Mouse (Mus musculus) urinary bladder, postnatal 4 days (tissue): ENCODE measurements around the gene Snf8.

Experiments used
- DNase-seq, 2 experiments: peaks; one replicate each; pipeline ENCODE4 v3.0.0; 2021 to 2022; ENCODE audit warnings: low spot score in 2 of 2

The Snf8 gene

GRCm38 (mm10) chr11:96034596-96035052 is at the start of gene Snf8:
Snf8 (plus strand) TSS chr11:96034885.
- peak; percentile 90 to 96 for DNase-seq

DNA sequence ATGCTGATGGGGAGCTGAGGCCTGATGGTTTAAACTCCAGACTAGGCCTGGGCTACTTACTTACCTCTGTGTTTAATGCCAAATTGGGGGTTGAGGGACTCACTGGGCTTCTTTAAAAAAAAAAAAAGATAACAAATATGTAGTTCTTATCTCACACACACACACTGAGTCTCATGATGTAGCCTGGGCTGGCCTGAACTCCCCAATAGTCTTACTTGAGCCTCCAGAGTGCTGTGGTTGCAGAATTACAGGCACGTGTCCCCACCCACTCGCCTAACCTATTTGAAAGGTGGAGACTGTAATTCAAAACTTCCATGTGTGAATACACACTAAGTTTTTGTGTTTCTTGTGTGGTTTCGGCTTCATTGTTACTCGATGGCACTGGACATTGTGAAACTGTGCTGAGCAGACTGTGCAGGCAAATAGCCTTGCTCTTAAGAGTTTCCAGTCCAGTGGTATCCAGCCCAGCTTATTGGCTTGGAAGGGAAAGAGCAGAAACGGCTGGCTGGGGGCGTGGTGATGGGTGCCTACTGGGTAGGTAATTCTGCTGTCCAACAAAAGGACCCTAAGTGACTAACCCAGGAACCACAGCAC is 46.7 kb upstream of the Snf8 start:
- no peak for DNase-seq

- DNase-seq: peak; percentile 77 to 84
Measured at GRCm38 (mm10) chr11:95988533-95988932, 46.2 kb upstream of the Snf8 start.

DNA sequence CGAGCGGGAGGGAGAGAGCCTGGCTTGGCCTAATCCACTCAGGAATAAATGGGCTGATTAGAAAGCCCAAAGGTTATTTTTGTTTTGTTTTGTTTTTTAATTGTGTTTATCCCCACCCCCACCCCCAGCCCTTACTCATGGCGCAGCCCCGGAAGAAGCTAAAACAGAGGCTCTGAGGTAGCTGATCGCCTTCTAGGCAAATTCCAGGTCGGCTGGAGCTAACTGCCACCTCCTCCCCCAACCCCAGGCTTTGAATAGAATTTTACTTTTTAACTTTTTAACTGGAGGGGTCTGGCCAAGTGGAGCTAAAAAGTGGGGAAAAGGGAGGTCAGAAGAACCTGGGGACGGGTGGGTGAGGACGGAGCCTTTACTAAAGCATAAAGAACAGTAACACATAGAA is 44.8 kb upstream of the Snf8 start:
- no peak for DNase-seq

DNA sequence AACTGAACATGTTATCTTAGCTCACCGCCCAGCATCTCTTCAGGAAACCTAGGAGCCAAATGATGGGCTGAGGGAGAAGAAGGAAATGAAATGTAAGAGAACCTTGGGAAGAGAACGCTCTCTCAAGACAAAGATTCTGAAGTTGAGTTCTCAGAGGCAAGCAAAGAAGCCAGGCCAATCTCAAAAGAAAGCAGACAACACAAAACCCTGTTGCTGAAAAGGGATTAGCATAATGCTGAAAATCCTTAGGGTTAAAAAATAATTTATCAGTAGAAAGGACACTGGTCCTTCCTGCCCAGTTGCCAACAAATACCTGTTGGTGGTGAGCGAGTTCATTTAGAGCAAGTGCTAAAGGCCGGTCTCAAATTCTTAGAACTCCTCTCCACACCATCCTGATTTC is 44.3 kb upstream of the Snf8 start:
- no peak for DNase-seq

DNA sequence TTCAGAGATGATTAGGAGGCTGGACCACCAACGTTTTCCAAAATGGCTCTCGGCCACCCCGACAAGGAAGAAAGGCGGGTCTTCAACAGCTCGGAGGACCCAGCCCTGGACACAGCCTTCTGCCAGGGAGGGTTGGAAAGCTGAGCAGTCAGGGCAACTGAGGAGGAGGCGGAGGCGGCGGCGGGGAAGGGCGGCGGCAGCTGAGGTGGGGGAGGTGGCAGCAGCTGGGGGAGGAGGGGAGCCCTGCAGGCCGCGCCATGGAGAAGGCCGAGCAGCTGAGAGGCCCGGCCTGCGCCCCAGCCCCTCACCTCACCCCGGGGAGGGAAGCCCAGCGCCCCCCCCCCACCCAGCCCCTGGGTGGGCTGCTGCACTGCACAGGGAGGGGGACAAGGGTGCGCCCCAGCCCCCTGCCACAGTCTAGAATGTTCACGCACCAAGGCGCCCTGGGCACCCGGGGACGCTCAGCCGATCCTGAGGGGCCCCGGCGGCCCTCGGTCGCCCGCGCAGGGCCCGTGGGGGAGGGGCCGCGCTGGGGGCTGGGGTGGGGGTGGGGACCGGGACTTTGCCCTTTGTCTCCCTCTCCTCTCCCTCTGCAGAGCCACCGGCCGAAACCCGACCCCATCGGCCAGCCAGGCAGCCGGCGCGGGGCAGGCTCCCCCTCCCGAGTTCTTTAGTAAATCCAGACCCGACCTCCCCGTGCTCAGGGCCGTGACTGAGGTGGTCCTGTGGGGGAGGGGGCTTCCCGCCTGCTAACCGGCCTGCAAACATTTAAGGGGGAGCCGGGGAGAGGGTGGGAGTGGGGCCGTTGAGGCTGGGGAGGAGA is 43.6 kb upstream of the Snf8 start:
- DNase-seq: peak in 1 of 2 experiments; percentile 60

- no peak for DNase-seq
Measured at GRCm38 (mm10) chr11:95994151-95994550, 40.5 kb upstream of the Snf8 start.

- no peak for DNase-seq
Measured at GRCm38 (mm10) chr11:96003100-96003900, 31.4 kb upstream of the Snf8 start.

GRCm38 (mm10) chr11:96003969-96004792 is 30.5 kb upstream of the Snf8 start:
- no peak for DNase-seq

DNA sequence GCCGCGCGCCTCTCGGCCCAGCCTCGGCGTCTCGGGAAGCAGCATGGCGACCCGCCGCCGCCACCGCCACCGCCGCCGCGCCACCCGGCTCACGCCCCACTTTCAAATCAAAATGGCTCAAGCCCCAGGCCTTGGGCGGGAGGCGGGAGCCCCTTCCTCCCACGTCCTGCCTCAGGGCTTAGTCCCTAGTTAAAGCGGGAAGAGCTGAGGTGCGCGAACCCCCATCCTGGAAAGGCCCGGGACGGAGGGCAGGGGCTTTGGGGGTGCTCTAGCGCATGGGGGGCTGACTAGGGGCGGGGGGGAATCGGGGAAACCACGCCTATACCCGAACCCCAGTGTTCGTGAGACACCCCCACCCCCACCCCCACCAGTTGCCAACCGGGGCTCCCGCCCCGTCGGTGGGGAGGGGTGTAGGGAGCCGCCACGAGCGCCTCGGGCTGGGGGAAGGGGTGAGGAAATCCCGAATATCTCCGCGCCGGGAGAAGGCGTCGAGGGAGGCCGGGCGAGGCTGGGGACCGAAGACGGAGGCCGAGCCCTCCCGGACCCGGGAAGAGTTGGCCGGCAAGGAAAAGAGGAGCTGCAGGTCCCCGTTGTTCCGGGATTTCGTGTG is 29.8 kb upstream of the Snf8 start:
- DNase-seq: peak in 1 of 2 experiments; percentile 41

GRCm38 (mm10) chr11:96005403-96006271 is 29.0 kb upstream of the Snf8 start, which contains the start of gene Igf2bp1:
Igf2bp1 (minus strand) TSS chr11:96005940.
- peak in 1 of 2 experiments; percentile 43 for DNase-seq

- no peak for DNase-seq
Measured at GRCm38 (mm10) chr11:96006367-96006851, 28.3 kb upstream of the Snf8 start.

DNA sequence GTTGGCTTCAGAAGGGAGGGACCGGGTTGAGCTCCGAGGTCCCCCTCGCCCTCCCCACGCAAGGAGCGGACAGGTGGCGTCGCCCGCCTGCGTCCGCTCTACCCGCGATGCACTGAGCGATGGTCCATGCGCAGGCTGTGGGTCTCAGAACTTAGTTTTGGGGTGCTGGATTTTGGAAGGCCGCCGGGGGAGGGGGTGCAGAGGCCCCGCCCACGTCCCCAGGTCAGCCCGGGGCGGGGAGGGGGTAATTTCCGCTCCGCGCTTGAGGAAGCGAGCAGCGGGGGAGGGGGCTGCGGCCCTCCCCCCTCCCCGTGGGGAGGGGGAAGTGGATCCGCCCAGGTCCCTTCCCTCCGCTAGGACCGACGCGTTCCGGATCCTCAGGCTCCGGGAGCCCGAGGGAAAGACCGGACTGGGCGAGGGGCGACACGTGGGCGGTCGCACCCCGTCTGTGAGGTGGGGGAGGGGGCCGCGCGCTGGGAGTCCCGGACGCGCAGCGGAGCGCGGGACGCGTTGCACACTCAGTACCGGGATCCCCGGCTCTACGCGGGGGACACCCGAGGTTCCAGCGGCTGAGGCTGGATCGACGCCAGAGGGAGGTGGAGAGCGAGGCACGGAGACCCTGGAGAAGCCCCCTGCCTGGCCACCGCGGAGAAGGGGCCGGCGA is 27.7 kb upstream of the Snf8 start:
- peak in 1 of 2 experiments; percentile 35 for DNase-seq

DNA sequence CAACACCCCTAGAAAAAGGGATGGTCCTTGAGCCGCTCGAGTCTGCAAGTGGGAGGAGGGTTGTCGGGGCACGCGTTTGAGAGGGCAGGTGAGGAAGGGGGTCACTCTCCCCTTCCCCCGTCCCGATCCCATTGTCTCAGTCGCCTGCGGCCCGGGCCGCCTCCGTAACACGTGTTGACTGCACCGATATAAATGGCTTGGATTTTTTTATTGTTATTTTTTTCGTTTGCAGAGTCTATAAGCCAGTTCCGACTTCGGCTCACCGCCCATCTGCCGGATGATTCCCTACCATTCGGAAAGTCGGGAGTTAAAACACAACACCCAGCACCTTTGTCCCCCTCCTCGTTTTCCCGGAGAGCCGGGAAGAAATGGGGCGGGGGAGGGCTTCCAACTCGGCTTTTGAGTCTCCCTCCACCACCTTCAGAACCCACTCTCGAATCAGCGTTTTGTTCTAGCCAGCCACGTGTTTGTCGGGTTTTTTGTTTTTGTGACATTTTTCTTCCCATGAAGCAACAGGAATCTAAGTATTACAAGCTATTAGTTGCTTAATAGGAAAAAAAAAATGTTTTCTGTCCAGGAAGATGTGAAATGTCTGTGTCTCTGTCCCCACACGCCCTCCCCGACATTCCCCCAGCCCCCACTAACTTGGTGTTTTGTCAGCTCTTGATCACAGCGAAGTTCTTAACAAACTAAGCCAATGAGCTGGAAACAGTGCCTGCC is 27.0 kb upstream of the Snf8 start:
- peak in 1 of 2 experiments; percentile 29 for DNase-seq

- no peak for DNase-seq
Measured at GRCm38 (mm10) chr11:96008827-96009226, 25.9 kb upstream of the Snf8 start.

DNA sequence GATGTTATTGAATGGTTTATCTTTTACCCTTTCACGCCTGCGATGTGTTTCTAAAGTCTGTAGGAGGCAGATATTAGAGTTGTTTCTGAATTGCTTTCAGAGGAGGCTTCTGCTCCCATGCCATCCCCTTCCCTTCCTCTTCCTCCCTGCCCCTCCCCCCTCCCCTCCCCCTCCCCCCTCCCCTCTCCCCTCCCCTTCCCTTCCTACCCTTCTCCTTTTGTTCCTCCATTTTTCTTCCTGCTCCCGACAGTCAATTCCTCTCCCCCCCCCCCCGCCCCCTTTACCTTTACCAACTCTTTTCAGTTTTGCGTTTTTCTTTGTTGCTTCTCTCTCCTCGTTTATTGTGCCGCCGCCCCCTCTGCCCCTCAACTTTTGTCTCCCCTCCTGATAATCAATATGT is 22.7 kb upstream of the Snf8 start:
- no peak for DNase-seq

GRCm38 (mm10) chr11:96015421-96015820 is 19.3 kb upstream of the Snf8 start:
- no peak for DNase-seq

- DNase-seq: peak in 1 of 2 experiments; percentile 51
Measured at GRCm38 (mm10) chr11:96017941-96018351, 16.7 kb upstream of the Snf8 start.
